Mouse (Mus musculus) lung, postnatal 10 days (tissue): ENCODE results near the gene Ift27.

Experiments
- DNase-seq: peaks from one replicate; pipeline ENCODE4 v3.0.0; 2021

Gene Ift27

GRCm38 (mm10) chr15:78173972-78174886, at the start of gene Ift27:
Ift27 (minus strand) TSS chr15:78174107.
- peak; percentile 99 for DNase-seq

DNA sequence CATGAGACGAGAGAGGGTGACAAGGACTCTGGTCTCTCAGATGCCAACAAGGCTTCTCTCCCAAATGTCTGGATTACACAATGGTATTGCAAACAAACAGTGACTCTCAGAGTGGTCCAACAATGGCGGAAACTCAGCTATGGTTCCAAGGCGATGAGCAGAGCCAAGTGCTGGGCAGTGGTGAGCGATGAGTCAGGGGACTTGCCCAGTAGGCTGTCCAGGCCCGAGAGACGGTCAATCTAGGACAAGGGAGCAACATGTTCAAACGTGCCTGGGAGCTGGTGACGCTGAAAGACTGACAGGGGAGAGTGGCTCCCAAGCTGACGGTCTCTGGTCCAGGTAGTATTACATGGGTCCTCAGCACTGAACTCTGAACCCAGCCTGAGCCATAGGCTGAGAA, 41.4 kb upstream of the Ift27 start:
- DNase-seq, result no peak

GRCm38 (mm10) chr15:78211367-78211766, 37.5 kb upstream of the Ift27 start:
- no peak for DNase-seq

- no peak for DNase-seq
Measured at GRCm38 (mm10) chr15:78210203-78210602, 36.3 kb upstream of the Ift27 start.

DNA sequence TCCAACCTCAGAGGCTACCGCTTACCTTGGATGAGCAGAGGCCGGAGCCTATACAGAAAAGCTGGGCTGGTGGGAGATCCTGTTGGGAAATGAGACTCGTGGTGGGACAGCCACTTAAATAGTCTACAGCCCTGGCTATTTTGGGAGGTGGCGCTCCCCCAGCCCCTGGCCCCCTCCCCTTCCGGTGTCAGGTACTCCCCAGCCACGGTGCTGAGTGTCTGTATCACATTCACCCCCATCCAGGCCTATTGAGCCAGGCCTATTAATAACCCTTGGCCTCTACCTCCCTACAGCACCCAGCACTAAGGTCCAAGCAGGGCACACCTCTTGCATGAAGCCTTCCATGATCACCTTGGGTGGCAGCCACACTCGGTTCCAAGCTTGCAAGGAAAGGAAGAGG, 32.4 kb upstream of the Ift27 start, which contains the start of gene Pvalb:
TSS of gene Pvalb (minus strand) at position 89 of the 400 bp plus-strand sequence.
- DNase-seq, result no peak

DNA sequence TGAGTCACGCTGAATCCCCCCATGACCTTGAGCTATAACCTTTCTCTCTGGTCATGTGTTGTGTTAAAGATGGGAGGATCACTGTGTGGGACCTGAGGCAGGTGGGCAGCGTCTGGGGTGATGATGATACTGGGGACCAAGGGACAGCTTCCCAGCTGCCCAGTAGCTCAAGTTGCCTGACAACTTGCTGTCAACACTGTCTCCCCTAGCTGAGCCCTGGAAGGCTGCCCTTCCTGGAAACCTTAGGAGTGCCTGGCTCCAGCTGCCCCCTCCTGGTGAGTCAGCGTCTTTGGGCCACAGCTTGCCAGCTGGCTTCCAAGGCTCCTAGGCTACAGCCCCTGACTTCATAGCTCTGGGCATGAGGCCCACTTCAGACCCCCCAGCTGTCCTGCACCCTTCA, 31.3 kb upstream of the Ift27 start:
- DNase-seq, result peak; percentile 71

DNA sequence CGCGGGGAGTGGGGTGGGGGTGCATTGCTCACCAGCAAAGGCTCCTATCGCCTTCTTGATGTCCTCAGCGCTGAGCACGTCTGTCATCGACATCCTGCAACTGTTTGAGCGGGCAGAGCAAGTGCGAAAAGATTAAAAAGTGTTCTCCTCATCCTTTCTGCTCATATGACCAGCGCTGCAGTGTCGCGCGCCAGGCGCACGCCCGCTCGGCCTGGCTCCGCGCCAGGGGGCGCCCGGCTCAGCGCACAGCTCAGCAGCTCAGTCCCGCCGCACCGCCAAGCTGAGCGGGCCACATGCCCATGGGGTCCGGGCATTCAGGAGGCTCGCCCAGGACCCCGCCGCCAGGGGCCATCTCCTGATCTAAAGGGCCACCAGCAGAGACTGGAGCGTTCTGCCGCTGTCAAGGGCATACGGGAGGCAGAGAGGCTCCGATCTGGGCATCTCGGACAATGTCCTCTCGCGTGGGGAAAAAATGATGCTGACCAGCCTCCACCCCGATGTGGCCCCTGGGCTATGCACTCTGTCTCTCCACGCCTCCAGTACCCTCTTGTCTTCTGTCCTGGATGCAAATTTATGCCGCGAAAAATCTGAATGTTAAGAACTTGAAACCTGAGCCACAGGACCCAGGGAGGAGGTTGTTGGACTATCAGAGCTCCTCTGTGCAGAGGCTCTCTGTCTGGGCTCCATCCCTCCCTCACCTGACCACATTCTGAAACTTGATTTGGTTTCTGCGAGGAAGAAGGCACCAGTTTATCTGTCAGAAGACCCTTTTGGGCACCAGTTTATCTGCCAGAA, 30.3 kb upstream of the Ift27 start:
- DNase-seq, result peak; percentile 30

- DNase-seq, result no peak
Measured at GRCm38 (mm10) chr15:78195096-78195880, 21.4 kb upstream of the Ift27 start.

- no peak for DNase-seq
Measured at GRCm38 (mm10) chr15:78194320-78194719, 20.4 kb upstream of the Ift27 start.

DNA sequence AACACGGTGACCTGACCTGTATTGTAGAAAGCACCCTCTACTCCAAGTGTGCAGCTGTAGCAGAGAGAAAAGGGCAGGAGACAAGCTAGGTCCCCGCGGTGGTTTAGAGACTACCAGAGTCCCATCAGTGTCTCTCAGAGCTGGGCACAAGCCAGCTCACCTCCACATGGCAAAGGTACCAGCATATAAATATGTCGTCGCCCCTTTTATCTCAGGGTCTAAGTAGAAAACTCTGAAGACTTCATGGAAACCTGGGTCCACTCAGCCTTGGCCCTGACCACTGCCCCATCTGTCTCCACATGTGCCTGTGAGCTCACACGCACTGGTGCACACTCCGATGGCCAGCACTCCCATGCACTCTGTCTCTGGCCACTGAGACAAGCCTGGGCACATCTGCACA, 15.7 kb upstream of the Ift27 start:
- DNase-seq, result no peak

GRCm38 (mm10) chr15:78188546-78188945, 14.6 kb upstream of the Ift27 start:
- no peak for DNase-seq

GRCm38 (mm10) chr15:78186906-78187305, 13.0 kb upstream of the Ift27 start:
- DNase-seq, result no peak

GRCm38 (mm10) chr15:78185609-78186008, 11.7 kb upstream of the Ift27 start:
- no peak for DNase-seq

GRCm38 (mm10) chr15:78184855-78185254, 10.9 kb upstream of the Ift27 start:
- DNase-seq, result peak; percentile 71

DNA sequence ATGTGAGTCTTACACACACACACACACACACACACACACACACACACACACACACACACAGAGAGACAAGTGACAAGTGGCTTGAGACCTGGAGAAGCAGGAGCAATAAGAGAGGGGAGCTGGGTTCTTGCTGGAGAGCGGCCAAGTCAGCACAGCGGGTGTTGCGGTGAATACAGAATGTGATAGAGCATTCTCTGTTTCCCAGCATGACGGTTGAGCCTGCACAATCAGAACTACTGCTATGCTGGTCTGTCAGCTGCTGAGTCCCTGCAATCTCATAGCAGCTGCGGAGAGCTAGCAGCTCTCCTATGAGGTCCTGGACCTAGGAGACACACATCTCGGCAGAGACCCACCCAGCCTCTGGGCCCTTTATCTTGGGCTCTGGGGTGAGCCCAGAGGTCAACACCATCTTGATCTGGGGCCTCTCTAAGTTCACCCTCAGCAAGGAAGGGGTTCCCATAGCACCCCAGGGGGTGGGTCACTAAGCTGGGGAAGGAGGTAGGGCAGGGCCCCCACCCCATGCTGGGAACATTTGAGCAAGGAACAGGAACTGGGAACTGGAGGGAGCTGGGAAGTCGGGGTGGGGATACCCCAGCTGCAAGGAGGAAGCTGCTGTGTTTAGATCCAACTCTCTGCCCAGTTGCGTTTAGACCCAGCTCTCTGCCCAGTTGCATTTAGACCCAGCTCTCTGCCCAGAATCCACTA, 7.9 kb upstream of the Ift27 start:
- DNase-seq, result peak; percentile 16

DNA sequence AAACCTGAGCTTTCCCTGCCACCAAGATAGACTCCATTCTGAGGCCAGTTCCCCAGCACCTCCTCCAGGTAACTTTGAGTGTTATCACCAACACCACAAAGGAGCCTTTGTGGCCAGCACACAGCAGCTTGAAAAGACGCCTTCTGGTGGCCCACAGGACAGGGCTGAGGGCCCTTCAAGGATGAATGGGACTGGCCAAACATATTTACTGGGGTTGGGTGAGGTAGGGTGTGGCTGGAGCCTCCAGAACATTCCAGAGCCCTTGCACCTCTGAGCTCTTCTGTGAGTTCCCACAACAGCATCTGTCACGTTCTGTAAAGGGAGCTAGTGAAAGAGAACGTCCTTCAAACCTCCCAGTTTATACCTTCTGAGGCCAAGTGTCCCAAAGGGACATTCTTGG, 5.9 kb upstream of the Ift27 start:
- DNase-seq, result no peak

- peak; percentile 83 for DNase-seq
Measured at GRCm38 (mm10) chr15:78178397-78178796, 4.5 kb upstream of the Ift27 start.

DNA sequence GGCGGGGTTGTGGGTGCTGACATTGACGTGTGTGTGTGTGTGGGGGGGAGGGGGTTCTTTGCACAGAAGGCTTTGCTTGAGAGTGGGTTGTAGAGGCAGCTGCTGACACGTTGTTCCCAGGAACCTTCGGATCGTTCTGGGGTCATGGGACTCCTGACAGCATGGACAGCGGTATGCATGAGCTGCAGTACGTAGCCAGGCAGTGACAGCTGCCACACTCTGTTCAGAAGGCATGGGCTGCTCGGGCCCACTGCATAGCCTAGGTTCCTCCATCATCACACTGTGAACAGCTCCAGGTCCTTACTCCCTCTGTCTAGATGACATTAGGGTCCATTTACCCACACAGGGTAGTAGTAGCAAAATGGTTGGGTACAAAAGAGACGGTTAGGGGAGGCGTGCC, 3.4 kb upstream of the Ift27 start:
- no peak for DNase-seq

DNA sequence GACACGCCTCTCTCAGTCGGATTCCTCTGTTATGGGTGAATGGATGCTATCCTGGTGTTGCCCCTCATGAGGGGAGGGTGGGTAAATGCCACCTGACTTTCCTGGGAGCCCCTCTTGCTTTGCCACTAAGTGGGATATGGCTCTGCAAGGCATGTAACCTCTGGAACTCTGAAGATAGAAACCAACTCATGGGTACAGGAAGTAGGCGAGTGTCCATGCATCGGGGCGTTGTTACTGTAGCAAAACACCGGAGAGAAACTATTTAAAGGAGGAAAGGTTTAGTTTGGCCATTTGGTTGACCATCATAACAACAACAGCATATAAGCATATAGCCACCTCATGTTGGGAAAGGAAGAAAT, 959 bp upstream of the Ift27 start:
- no peak for DNase-seq

DNA sequence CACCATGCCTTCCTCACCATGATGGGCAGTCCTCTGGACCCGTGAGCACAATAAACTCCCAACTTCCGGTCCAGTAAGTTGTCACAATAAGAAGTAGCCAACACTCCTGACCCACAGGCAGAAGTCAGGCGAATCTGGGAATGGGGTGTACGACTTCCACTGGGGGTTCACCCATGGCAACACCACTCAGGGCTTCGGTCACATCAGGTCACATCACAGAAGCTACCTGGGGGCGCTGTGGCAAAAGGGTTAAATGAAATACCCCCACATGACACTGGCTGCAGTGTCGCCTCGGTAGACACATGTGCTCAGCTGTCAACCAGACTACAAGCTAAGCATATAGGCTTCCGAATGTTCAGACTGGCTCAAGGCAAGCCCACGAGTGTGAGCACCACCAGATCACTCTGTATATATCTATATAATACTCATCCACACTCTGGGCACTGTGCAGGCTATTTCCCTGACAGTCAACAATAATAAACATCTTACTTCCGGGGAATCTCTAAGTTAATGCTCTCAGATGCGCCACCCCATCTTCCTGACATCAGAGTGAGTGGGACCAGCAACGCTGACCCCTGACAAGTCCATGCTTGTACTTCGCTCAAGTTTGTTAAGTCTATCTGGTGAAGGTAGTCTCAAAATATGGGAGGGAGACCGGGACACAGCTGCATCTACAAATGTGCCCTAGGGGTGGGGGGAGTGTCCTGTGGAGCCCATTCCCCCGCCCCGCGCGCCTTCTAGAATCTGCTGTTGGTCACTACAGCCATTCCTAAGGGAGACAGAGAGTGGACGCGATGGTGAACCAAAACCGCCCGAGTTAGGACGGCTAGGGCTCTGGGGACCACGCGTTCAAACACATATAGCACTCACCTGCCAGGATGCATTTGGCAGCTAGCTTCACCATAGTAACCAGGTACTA, 749 bp downstream of the Ift27 start:
- DNase-seq, result peak; percentile 41

- no peak for DNase-seq
Measured at GRCm38 (mm10) chr15:78172256-78172898, 1.5 kb downstream of the Ift27 start.
